Mouse (Mus musculus): ENCODE results near the gene Nipsnap1. TPM values are rescaled to one million over a fixed set of nuclear protein-coding genes. Genes with fewer than 3 reads are reported as not detected.

Gene Nipsnap1
- total RNA-seq (2021) = 10 to 100 TPM; 91.7 to 96.6 TPM
- long read RNA-seq, experiment 1, transcript Nipsnap1-201 (10 exons, 1,926 nt) = major isoform, 59 of 76 reads
- long read RNA-seq, experiment 1, partial matches to known transcripts = 3 of 76 reads
- long read RNA-seq, experiment 1, other reads (novel, unspliced or antisense) = 14 of 76 reads
- long read RNA-seq, experiment 2, transcript Nipsnap1-201 (10 exons, 1,926 nt) = major isoform, 79 of 92 reads
- long read RNA-seq, experiment 2, partial matches to known transcripts = 2 of 92 reads
- long read RNA-seq, experiment 2, other reads (novel, unspliced or antisense) = 11 of 92 reads

GRCm38 (mm10) chr11:4873755-4874475 lies at the start of gene Nipsnap1:
TSS of gene Nipsnap1 (plus strand) at chr11:4873951.
- peak; percentile 77 to 82 for DNase-seq (ENCODE audit: low spot score in 2 of 2)
- Histone ChIP-seq H3K4me3 (peak within 1 kb of the TSS; percentile 85), H3K27ac (peak within 1 kb of the TSS; percentile 87)
- TF ChIP-seq CTCF (conservative IDR thresholded peaks at IDR 0.05) = no peak

GRCm38 (mm10) chr11:4826152-4826778 lies 47.5 kb upstream of the Nipsnap1 start:
- peak in 1 of 2 experiments; percentile 16 for DNase-seq (ENCODE audit: low spot score in 2 of 2)
- Histone ChIP-seq H3K27ac (peak overlapping the region; percentile 58; the same call in 1 of the 2 replicates), H3K4me3 (no peak overlapping the region)
- no peak for TF ChIP-seq CTCF (conservative IDR thresholded peaks at IDR 0.05)

- H3K27ac ChIP-seq = peak overlapping the region; percentile 71
- TF ChIP-seq CTCF (conservative IDR thresholded peaks at IDR 0.05) = no peak
- DNase-seq (ENCODE audit: low spot score in 2 of 2) = no peak
Measured at GRCm38 (mm10) chr11:4827340-4827739, 46.4 kb upstream of the Nipsnap1 start.

GRCm38 (mm10) chr11:4827916-4828315 lies 45.8 kb upstream of the Nipsnap1 start:
- no peak overlapping the region for H3K4me3 ChIP-seq
- no peak for DNase-seq (ENCODE audit: low spot score in 2 of 2)
- no peak for TF ChIP-seq CTCF (conservative IDR thresholded peaks at IDR 0.05)

More at GRCm38 (mm10) chr11:4827340-4827739, 46.4 kb upstream of the Nipsnap1 start:
- H3K4me3 ChIP-seq = no peak overlapping the region

GRCm38 (mm10) chr11:4831066-4831465 lies 42.7 kb upstream of the Nipsnap1 start:
- no peak for TF ChIP-seq CTCF (conservative IDR thresholded peaks at IDR 0.05)
- Histone ChIP-seq H3K27ac (no peak overlapping the region), H3K4me3 (no peak overlapping the region)
- no peak for DNase-seq (ENCODE audit: low spot score in 2 of 2)

More at GRCm38 (mm10) chr11:4827916-4828315, 45.8 kb upstream of the Nipsnap1 start:
- peak overlapping the region; percentile 71 for H3K27ac ChIP-seq

GRCm38 (mm10) chr11:4833295-4833939 lies 40.3 kb upstream of the Nipsnap1 start:
- no peak for TF ChIP-seq CTCF (conservative IDR thresholded peaks at IDR 0.05)
- no peak for DNase-seq (ENCODE audit: low spot score in 2 of 2)
- Histone ChIP-seq H3K4me3 (no peak overlapping the region), H3K27ac (peak overlapping the region; percentile 56; the same call in 1 of the 2 replicates)

- Histone ChIP-seq H3K4me3 (no peak overlapping the region), H3K27ac (no peak overlapping the region)
- TF ChIP-seq CTCF (conservative IDR thresholded peaks at IDR 0.05) = no peak
- no peak for DNase-seq (ENCODE audit: low spot score in 2 of 2)
Measured at GRCm38 (mm10) chr11:4835436-4835835, 38.3 kb upstream of the Nipsnap1 start.

GRCm38 (mm10) chr11:4836755-4837154 lies 37.0 kb upstream of the Nipsnap1 start:
- peak in 1 of 2 experiments; percentile 50 for DNase-seq (ENCODE audit: low spot score in 2 of 2)
- no peak overlapping the region for H3K27ac ChIP-seq
- H3K4me3 ChIP-seq = no peak overlapping the region
- TF ChIP-seq CTCF (conservative IDR thresholded peaks at IDR 0.05) = peak; percentile 89

- DNase-seq (ENCODE audit: low spot score in 2 of 2) = no peak
- no peak overlapping the region for H3K4me3 ChIP-seq
- peak overlapping the region; percentile 14; the same call in 1 of the 2 replicates for H3K27ac ChIP-seq
- no peak for TF ChIP-seq CTCF (conservative IDR thresholded peaks at IDR 0.05)
Measured at GRCm38 (mm10) chr11:4837342-4837741, 36.4 kb upstream of the Nipsnap1 start.

GRCm38 (mm10) chr11:4838235-4838634 lies 35.5 kb upstream of the Nipsnap1 start:
- no peak overlapping the region for H3K27ac ChIP-seq

GRCm38 (mm10) chr11:4840942-4841526 lies 32.7 kb upstream of the Nipsnap1 start:
- H3K4me3 ChIP-seq = no peak overlapping the region
- no peak for TF ChIP-seq CTCF (conservative IDR thresholded peaks at IDR 0.05)
- no peak overlapping the region for H3K27ac ChIP-seq
- no peak for DNase-seq (ENCODE audit: low spot score in 2 of 2)

More at GRCm38 (mm10) chr11:4838235-4838634, 35.5 kb upstream of the Nipsnap1 start:
- DNase-seq (ENCODE audit: low spot score in 2 of 2) = no peak
- TF ChIP-seq CTCF (conservative IDR thresholded peaks at IDR 0.05) = no peak
- H3K4me3 ChIP-seq = no peak overlapping the region
